Mouse (Mus musculus) brown adipose tissue, adult 24 weeks (tissue): ENCODE results near the gene 2610008E11Rik. TPM values are rescaled to one million over a fixed set of nuclear protein-coding genes. Genes with fewer than 3 reads are reported as not detected.
A peak's percentile ranks its signal among the peaks of the same experiment; 100 is the strongest.
"Not testable (repeated sequence)": the region's sequence is repeated elsewhere in the genome, so short reads cannot be mapped to it uniquely, and the experiment has no call there.

Experiments
- H3K27ac ChIP-seq: fragments of 200-500 bp; replicated peaks from 2 replicates; pipeline ENCODE4 v1.5.1; 2012; ENCODE audit warnings: low read depth, mild to moderate bottlenecking, low read length
- H3K4me1 ChIP-seq: fragments of 200-500 bp; 2 replicates; pipeline ENCODE4 v1.6.1; 2012; ENCODE audit warnings: low read length, mixed read lengths; ENCODE audit not compliant: control insufficient read depth, insufficient read depth, insufficient read length
- H3K4me3 ChIP-seq: fragments of 200-500 bp; 2 replicates; pipeline ENCODE4 v1.5.1; 2012; ENCODE audit warnings: low read depth, mild to moderate bottlenecking, low read length, moderate library complexity; ENCODE audit not compliant: insufficient read depth
- polyA plus RNA-seq: library from polyadenylated mRNA; stranded (reverse); fragments of >200 nt; gene quantifications from 2 replicates; pipeline ENCODE4 v1.2.4, GENCODE M21; 2012; ENCODE audit not compliant: missing spikeins, insufficient read depth, insufficient read length

Gene 2610008E11Rik
- 6.9 and 7.3 TPM in 2 replicates for polyA plus RNA-seq

DNA sequence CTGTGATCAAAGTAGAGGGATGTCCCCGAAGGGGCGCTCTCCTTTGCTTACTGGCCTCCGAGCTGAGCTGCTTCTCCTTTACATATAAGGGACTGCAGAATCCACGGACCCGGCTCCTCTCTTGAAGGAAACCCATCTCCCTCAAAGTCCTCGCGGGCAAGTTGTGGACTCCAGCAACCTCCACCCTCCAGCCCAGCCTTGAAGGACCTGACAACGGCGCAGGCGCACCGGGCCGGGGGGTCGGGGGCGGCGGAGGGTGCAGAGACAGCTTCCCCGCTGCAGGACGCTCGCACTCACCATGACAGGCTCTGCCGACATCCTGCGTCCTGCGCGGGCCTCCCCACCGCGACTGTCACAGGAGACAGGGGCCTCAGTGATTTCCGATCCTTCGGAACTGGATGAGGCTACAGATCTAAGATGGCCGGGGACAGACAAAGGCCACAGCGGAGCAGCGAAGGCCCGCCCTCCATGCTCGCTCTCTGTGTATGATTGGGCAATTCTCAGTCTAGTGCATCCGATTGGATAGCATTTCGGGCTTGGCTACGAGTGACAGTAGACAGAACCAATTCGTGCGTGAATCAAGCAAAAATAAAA, at the start of gene 2610008E11Rik:
Gene 2610008E11Rik, minus strand, starts transcription at position 440 of the 594 bp plus-strand sequence.
- Histone ChIP-seq H3K4me3 (peak within 1 kb of the TSS; percentile 72), H3K27ac (peak within 1 kb of the TSS; percentile 64), H3K4me1 (peaks cover 4% of the 10 kb centered on the region)

GRCm38 (mm10) chr10:79116125-79116849, 18.9 kb upstream of the 2610008E11Rik start:
- no peak overlapping the region for H3K4me3 ChIP-seq
- H3K27ac ChIP-seq, result no peak overlapping the region
- no peaks in the 10 kb centered on the region; the same call in 1 of the 2 replicates for H3K4me1 ChIP-seq

- no peaks in the 10 kb centered on the region; the same call in 1 of the 2 replicates for H3K4me1 ChIP-seq
- H3K27ac ChIP-seq, result no peak overlapping the region
- no peak overlapping the region for H3K4me3 ChIP-seq
Observed at GRCm38 (mm10) chr10:79115085-79115484, 17.7 kb upstream of the 2610008E11Rik start.

DNA sequence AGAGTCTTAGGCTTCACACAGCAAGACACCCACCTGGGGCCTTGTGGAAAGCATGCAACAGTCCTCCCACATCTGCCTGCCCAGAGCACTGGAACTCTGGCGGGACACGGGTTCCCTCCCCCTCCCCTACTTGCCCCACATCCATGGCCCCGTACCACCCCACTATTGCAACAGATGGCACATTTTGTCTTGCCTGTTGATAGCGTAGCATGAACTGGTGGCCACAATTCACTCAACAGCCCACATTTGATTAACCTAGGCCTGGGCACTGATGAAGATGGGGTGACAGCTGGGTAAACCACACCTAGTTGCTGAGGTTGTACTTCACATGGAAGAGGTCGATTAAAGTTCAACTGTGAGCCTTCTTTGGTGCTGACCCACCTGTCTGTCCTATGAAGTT, 13.1 kb upstream of the 2610008E11Rik start:
- no peak overlapping the region for H3K27ac ChIP-seq
- 0 out of 2 replicates have a peak, but pooled peaks cover 2% of the 10 kb centered on the region for H3K4me1 ChIP-seq
- no peak overlapping the region for H3K4me3 ChIP-seq

DNA sequence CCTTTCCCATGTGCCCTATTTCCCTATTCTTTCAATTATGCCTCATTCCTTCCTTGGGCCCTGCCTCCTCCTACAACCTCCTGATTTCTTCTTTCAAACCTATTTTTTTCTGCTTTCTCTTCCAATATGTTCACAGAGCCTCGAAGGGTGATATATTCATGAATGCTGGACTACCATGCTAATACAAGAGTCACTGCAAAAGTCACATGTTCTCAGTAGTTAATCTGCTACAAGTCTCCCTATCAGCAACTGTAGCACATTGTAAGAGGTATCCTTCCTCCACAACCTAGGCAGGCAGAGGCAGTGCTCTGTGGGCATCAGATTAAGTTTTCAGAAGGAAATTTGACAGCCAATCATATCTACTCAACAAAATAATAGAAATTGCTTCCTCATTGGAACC, 11.8 kb upstream of the 2610008E11Rik start:
- no peak overlapping the region for H3K27ac ChIP-seq
- H3K4me1 ChIP-seq, result 0 out of 2 replicates have a peak, but pooled peaks cover 2% of the 10 kb centered on the region

DNA sequence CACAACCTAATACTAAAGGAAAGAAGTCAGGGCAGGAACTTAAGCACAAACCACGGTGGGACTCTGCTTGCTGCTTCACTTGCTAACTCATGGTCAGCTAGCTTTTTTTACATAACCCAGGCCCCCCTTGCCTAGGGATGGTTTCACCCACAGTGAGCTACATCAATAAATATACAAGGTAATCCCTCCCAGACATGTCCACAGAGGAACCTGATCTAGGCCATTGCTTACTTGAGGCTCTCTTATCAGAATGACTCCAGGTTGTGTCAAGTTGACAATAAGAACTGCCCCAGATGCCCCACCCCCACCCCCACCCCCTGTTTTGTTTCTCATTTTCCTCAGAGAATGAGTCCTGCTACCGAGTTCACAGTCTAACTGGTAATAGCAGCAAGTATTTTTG, 10.1 kb upstream of the 2610008E11Rik start:
- 0 out of 2 replicates have a peak, but pooled peaks cover 2% of the 10 kb centered on the region for H3K4me1 ChIP-seq
- H3K4me3 ChIP-seq, result no peak overlapping the region
- no peak overlapping the region for H3K27ac ChIP-seq

More for the DNA sequence above, 11.8 kb upstream of the 2610008E11Rik start:
- H3K4me3 ChIP-seq, result no peak overlapping the region

- Histone ChIP-seq H3K4me1 (0 out of 2 replicates have a peak, but pooled peaks cover 2% of the 10 kb centered on the region), H3K27ac (no peak overlapping the region), H3K4me3 (no peak overlapping the region)
Observed at GRCm38 (mm10) chr10:79106325-79107282, 9.2 kb upstream of the 2610008E11Rik start.

DNA sequence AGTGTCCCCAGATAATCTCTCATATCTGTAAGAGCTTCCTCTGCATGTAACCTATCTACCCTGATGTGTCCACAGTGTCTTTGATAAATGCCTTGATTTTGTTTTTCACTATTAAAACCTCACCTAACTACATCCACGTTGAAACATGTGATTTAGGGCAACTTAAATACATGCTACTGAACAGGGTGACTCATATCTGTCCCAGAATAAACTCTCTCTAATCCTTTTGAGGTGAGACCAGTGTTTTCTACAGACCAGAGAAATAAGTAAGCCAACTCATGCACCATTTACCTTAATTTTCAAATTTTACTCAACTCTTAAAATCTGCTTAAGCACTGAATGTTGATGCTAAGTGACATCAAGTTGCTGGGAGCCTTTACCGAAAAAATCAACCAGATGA, 694 bp downstream of the 2610008E11Rik start:
- peaks cover 4% of the 10 kb centered on the region for H3K4me1 ChIP-seq
- H3K4me3 ChIP-seq, result peak overlapping the region; percentile 72
- H3K27ac ChIP-seq, result no peak overlapping the region

DNA sequence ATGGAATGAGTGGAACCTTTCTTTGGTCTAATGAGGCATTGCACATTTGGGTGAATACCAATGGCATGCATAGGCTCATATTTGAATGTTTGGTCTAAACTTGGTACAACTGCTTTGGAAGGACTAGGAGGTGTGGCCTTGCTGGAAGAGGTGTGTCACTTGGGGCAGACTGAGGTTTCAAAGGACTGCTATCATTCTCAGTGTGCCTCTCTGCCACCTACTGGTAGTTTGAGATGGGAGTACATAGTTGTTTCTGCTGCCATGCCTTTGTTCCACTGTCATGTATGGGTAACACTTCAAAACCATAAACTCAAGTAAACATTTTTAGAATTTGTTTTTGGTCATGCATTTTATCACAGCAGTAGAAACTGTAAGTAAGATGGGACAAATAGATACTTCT, 5.7 kb downstream of the 2610008E11Rik start:
- Histone ChIP-seq H3K4me1 (peaks cover 4% of the 10 kb centered on the region), H3K27ac (no peak overlapping the region), H3K4me3 (no peak overlapping the region)

- Histone ChIP-seq H3K27ac (no peak overlapping the region), H3K4me3 (no peak overlapping the region), H3K4me1 (no peaks in the 10 kb centered on the region)
Observed at GRCm38 (mm10) chr10:79089000-79089399, 8.4 kb downstream of the 2610008E11Rik start.

DNA sequence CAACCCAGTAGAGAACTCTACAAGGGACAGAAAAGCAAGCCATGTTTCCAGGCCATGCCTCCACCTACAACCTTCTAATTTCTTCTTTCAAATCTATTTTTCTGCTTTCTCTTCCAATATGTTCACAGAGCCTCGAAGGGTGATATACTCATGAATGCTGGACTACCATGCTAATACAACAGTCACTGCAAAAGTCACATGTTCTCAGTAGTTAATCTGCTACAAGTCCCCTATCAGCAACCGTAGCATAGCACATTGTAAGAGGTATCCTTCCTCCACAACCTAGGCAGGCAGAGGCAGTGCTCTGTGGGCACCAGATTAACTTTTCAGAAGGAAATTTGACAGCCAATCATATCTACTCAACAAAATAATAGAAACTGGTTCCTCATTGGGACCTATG, 10.8 kb downstream of the 2610008E11Rik start:
- Histone ChIP-seq H3K27ac (no peak overlapping the region), H3K4me3 (no peak overlapping the region), H3K4me1 (no peaks in the 10 kb centered on the region)

DNA sequence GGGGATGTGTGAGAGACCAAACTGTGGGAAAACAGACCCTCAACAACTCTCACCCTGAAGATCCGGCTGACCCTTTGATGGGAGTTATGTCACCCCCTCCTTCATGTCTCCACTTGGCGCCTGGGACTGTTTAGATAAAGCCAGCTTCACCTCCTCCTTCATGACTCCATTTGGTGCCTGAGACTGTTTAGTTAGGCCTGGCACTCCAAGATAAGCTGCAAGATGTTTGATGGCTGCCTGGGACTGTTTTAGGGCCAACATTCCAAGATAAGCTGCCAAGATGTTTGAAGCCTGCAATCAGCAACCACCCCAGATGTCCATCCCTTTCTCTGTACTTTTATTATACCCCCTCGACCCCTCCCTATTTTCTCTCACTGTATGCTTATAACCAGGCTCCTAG, 40.0 kb downstream of the 2610008E11Rik start:
- H3K4me1 ChIP-seq, H3K4me3 ChIP-seq: not testable (repeated sequence)

GRCm38 (mm10) chr10:79042457-79042856, 54.9 kb downstream of the 2610008E11Rik start:
- not testable (repeated sequence) for H3K4me1 ChIP-seq, H3K27ac ChIP-seq, H3K4me3 ChIP-seq

More for the DNA sequence above, 40.0 kb downstream of the 2610008E11Rik start:
- not testable (repeated sequence) for H3K27ac ChIP-seq

- Histone ChIP-seq H3K4me3 (no peak within 1 kb of the TSS), H3K27ac (no peak within 1 kb of the TSS), H3K4me1 (no peaks in the 10 kb centered on the region)
Observed at GRCm38 (mm10) chr10:79028441-79028840, 69.0 kb downstream of the 2610008E11Rik start, which contains the start of gene Olfr57. Gene Olfr57 (plus strand): TSS chr10:79028741.
